Mouse (Mus musculus): ENCODE measurements around the gene Evc.

DNA sequence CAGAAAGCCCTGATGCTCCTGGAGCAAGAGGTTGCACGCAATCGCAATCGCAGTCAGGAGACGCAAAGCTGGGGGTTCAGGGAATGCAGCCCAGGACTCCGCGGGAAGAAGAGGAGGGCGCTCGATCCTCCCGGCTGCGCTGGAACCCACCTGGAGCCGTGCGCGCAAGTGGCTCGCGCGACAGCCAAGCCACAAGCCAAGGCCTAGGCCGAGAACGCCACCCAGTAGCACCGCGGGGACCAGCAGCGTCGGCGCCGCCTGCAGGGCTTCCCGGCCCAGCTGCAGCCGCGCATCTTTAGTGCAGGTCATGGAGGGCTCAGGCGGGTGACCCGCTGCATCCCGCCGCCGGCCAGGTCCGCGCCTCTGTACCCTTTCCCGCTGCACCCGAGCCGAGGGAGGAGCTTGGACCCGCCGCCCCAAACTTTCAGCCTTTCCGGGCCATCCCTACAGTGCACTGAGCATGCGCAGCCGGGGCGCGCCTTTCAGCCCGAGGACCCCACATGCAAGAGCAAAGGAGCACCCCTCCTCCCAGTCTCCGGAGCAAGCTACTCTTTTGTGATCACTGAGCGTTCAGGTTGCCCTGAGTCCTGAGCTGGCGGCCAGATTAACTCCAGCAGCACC lies at the start of gene Evc:
- peak; percentile 20; the same call in 1 of the 2 replicates for TF ChIP-seq CTCF (IDR thresholded peaks at IDR 0.05)
- TF ChIP-seq EP300 (IDR thresholded peaks at IDR 0.05): no peak
